ENCODE assay signal across 8 mouse cellular contexts in genomic region chr6:5384178-5384490, GRCm38 (mm10). TPM values are rescaled to one million over a fixed set of nuclear protein-coding genes. Genes with fewer than 3 reads are reported as not detected.
DNase-seq lines count a peak whose midpoint lies in the region; ATAC-seq lines count a peak whose summit lies in the region.

No protein-coding gene starts in this region.

- H3K27ac ChIP-seq in limb, embryonic 11.5 days (replicated peaks; ENCODE audit: low read depth, low read length): peak overlapping the region; percentile 84
- H3K27ac ChIP-seq in midbrain, embryonic 12.5 days (replicated peaks): peak overlapping the region; percentile 82

- H3K4me3 ChIP-seq in limb, embryonic 11.5 days (ENCODE audit: low read depth, low read length): peak overlapping the region; percentile 9; the same call in 1 of the 2 replicates
- peak overlapping the region; percentile 25 for H3K4me3 ChIP-seq in midbrain, embryonic 12.5 days

- H3K4me1 ChIP-seq in limb, embryonic 11.5 days (ENCODE audit: control insufficient read depth, insufficient read depth, low read length): peaks cover 39% of the 10 kb centered on the region
- H3K4me1 ChIP-seq in midbrain, embryonic 12.5 days: peaks cover 50% of the 10 kb centered on the region

- 1% methylated on average over 11 of the region's 11 CpGs for WGBS in limb, embryonic 11.5 days
- WGBS in midbrain, embryonic 12.5 days: 2% methylated on average over 11 of the region's 11 CpGs

- peak overlapping the region; percentile 52 for H3K4me2 ChIP-seq in limb, embryonic 11.5 days (ENCODE audit: low read depth, severe bottlenecking)
- H3K4me2 ChIP-seq in midbrain, embryonic 12.5 days (replicated peaks): peak overlapping the region; percentile 50

- H3K9me3 ChIP-seq in limb, embryonic 11.5 days (ENCODE audit: control insufficient read depth, low read length): no peaks in the 10 kb centered on the region
- no peaks in the 10 kb centered on the region for H3K9me3 ChIP-seq in midbrain, embryonic 12.5 days

- peak; percentile 63 for ATAC-seq in granulocyte monocyte progenitor cell, adult 5-6 weeks (replicated peaks; ENCODE audit: poor library complexity, severe bottlenecking)
- ATAC-seq in limb, embryonic 11.5 days (ENCODE audit: insufficient number of reproducible peaks, low FRiP score, low TSS enrichment, low read depth): no peak
- no peak for ATAC-seq in midbrain, embryonic 12.5 days (ENCODE audit: low FRiP score, low read depth)

- no peaks in the 10 kb centered on the region for H3K36me3 ChIP-seq in limb, embryonic 11.5 days (ENCODE audit: control insufficient read depth, insufficient read depth, low read length)
- no peaks in the 10 kb centered on the region for H3K36me3 ChIP-seq in midbrain, embryonic 12.5 days

- no peak overlapping the region for H3K9ac ChIP-seq in limb, embryonic 11.5 days (ENCODE audit: low read length)
- H3K9ac ChIP-seq in midbrain, embryonic 12.5 days (replicated peaks): peak overlapping the region; percentile 53; the same call in 1 of the 2 replicates

- no peaks in the 10 kb centered on the region for H3K27me3 ChIP-seq in limb, embryonic 11.5 days (ENCODE audit: control insufficient read depth, insufficient read depth, low read length)
- H3K27me3 ChIP-seq in midbrain, embryonic 12.5 days: no peaks in the 10 kb centered on the region

- DNase-seq in ovary, adult 18-20 months (ENCODE audit: low spot score): peak; percentile 22
- no peak for DNase-seq in ovary, postnatal 10 days (ENCODE audit: low spot score)
- peak; percentile 97 for DNase-seq in embryo, embryonic 10.5 days (ENCODE audit: low spot score)
- peak; percentile 17 for DNase-seq in kidney, adult 11 months
- peak; percentile 88 for DNase-seq in limb, embryonic 11.5 days (ENCODE audit: low spot score)
- peak; percentile 40 to 76 for DNase-seq in spleen, postnatal 10 days (ENCODE audit: low spot score in 2 of 2)

RNA-seq across cellular contexts. Expression of gene Asb4, which starts 0.9 kb away (rescaled TPM):
- not detected in 2 replicates for total RNA-seq in granulocyte monocyte progenitor cell, adult 5-6 weeks (2014; fragmentation: Nextera tagmentation)
- not detected in 2 replicates for total RNA-seq in granulocyte monocyte progenitor cell, adult 5-6 weeks (2017)
- 366 and 372 TPM in 2 replicates for polyA plus RNA-seq in limb, embryonic 11.5 days (2014; fragmentation: Nextera tagmentation; extraction: Ambion mirVana)
- polyA plus RNA-seq in midbrain, embryonic 12.5 days (2016; fragmentation: Nextera tagmentation; extraction: Ambion mirVana): 15.3 and 21.5 TPM in 2 replicates

Comparison
In these comparisons a context has a peak if more than half of its experiments do, and no peak if none do; other contexts are left out.
1. RNA of gene Asb4, which starts 0.9 kb away (polyA plus RNA-seq): 366 to 372 TPM in limb, embryonic 11.5 days; 15.3 to 21.5 TPM in midbrain, embryonic 12.5 days; every median in the first group is over 10 times any median in the second.